7 mouse cellular contexts compared by ENCODE assay signal in the genomic region with DNA sequence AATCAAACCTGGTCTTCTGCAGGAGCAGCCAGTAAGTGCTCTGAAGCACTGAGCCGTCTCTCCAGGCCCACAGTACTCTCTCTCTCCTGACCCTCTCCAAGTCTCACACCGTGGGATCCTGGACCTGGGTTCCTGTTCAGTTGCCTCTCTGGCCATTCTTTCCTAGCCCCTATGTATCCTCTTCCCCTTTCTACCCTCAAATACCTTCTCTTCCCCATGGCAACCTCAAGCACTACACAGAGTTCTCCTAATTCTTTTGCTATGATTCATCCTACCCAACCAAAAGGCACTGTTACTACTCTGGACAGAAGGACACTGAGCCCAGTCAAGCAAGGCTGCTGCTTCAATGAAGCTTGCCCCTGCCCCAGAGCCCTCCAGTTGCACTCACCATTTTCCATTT.
"Had no signal": no experiment of that assay in that cellular context is flagged by ENCODE, and none has a peak within 500 bp of the region (broad histone marks: within the 10 kb centered on the region; RNA-seq: fewer than 3 reads in every experiment).

No protein-coding gene starts in this region.

- DNase-seq: kidney, adult 11 months; kidney, postnatal 10 days; kidney, postnatal 4 days; right cerebral cortex, postnatal 4 days; thymus, postnatal 25 days had no signal

- ATAC-seq: liver, embryonic 12.5 days; midbrain, embryonic 16.5 days had no signal
